Mouse (Mus musculus) retina, postnatal 1 day (tissue): ENCODE results near the gene Olfr394.
"Not testable (repeated sequence)": the region's sequence is repeated elsewhere in the genome, so short reads cannot be mapped to it uniquely, and the experiment has no call there.

Experiments
- DNase-seq: peaks from one replicate; pipeline ENCODE4 v3.0.0-alpha.2; 2012

The Olfr394 gene

GRCm38 (mm10) chr11:73890671-73891070 is at the start of gene Olfr394:
Gene Olfr394, minus strand, starts transcription at chr11:73890771.
- no peak for DNase-seq

GRCm38 (mm10) chr11:73936377-73936776 is 45.8 kb upstream of the Olfr394 start, which contains the start of gene Olfr23:
Gene Olfr23, plus strand, starts transcription at chr11:73936677.
- DNase-seq, result no peak

GRCm38 (mm10) chr11:73909199-73909598 is 18.6 kb upstream of the Olfr394 start, which contains the start of gene Olfr395:
Gene Olfr395, minus strand, starts transcription at chr11:73909299.
- DNase-seq, result not testable (repeated sequence)

GRCm38 (mm10) chr11:73851354-73851753 is 39.2 kb downstream of the Olfr394 start, which contains the start of gene Olfr393:
Gene Olfr393, minus strand, starts transcription at chr11:73851454.
- no peak for DNase-seq
